Mouse (Mus musculus) B cell, adult 67 days (primary cell): Measurements from ENCODE around the gene Fstl4. TPM values are rescaled to one million over a fixed set of nuclear protein-coding genes. Genes with fewer than 3 reads are reported as not detected.

Experiments
- total RNA-seq, 2 experiments: library from RNA; stranded (reverse); gene quantifications; 4 replicates each; pipeline ENCODE4 v1.2.4; 2023

The Fstl4 gene
- not detected for total RNA-seq

GRCm38 (mm10) chr11:52764461-52764893 is at the start of gene Fstl4:
Fstl4 (plus strand) TSS chr11:52764634.

